Mouse (Mus musculus): ENCODE data around the gene Ptprg. TPM values are rescaled to one million over a fixed set of nuclear protein-coding genes. Genes with fewer than 3 reads are reported as not detected.
A peak's percentile ranks its signal among the peaks of the same experiment; 100 is the strongest.

Ptprg gene
- polyA plus RNA-seq, 1 experiment from 2014 or later: 26.5 TPM

- 37% methylated on average over 3 of the region's 3 CpGs for WGBS
- no peak overlapping the region for H3K27ac ChIP-seq (ENCODE audit: low read length)
- no peaks in the 10 kb centered on the region for H3K9me3 ChIP-seq (ENCODE audit: control insufficient read depth, low read length)
- H3K36me3 ChIP-seq (ENCODE audit: control insufficient read depth, insufficient read depth, low read length): no peaks in the 10 kb centered on the region
- no peak overlapping the region for H3K4me3 ChIP-seq (ENCODE audit: low read length)
- H3K9ac ChIP-seq (ENCODE audit: low read length): no peak overlapping the region
- H3K4me2 ChIP-seq (ENCODE audit: low read depth, low read length): no peak overlapping the region
- no peaks in the 10 kb centered on the region for H3K27me3 ChIP-seq (ENCODE audit: control insufficient read depth, insufficient read depth, low read depth, low read length)
- H3K4me1 ChIP-seq (replicated peaks; ENCODE audit: control insufficient read depth, insufficient read depth, low read length): 0 out of 2 replicates have a peak, but pooled peaks cover 3% of the 10 kb centered on the region
- ATAC-seq (ENCODE audit: low read depth): no peak
These were observed 626.8 kb downstream of the Ptprg start for GRCm38 (mm10) chr14:12180116-12180515.

- no peak overlapping the region for H3K4me3 ChIP-seq (ENCODE audit: low read length)
- no peak overlapping the region for H3K4me2 ChIP-seq (ENCODE audit: low read depth, low read length)
- 76% methylated on average over 4 of the region's 4 CpGs for WGBS
- H3K9me3 ChIP-seq (ENCODE audit: control insufficient read depth, low read length): no peaks in the 10 kb centered on the region
- H3K36me3 ChIP-seq (ENCODE audit: control insufficient read depth, insufficient read depth, low read length): no peaks in the 10 kb centered on the region
- H3K27ac ChIP-seq (ENCODE audit: low read length): no peak overlapping the region
- H3K27me3 ChIP-seq (ENCODE audit: control insufficient read depth, insufficient read depth, low read depth, low read length): no peaks in the 10 kb centered on the region
- peaks cover 22% of the 10 kb centered on the region for H3K4me1 ChIP-seq (replicated peaks; ENCODE audit: control insufficient read depth, insufficient read depth, low read length)
- no peak for ATAC-seq (ENCODE audit: low read depth)
- no peak overlapping the region for H3K9ac ChIP-seq (ENCODE audit: low read length)
These were observed 631.7 kb downstream of the Ptprg start for GRCm38 (mm10) chr14:12185040-12185439.

GRCm38 (mm10) chr14:12188352-12188751 lies 635.0 kb downstream of the Ptprg start:
- Histone ChIP-seq H3K4me2 (ENCODE audit: low read depth, low read length) (no peak overlapping the region), H3K4me3 (ENCODE audit: low read length) (no peak overlapping the region), H3K27ac (ENCODE audit: low read length) (peak overlapping the region; percentile 69; the same call in 1 of the 2 replicates), H3K9me3 (ENCODE audit: control insufficient read depth, low read length) (no peaks in the 10 kb centered on the region), H3K4me1 (replicated peaks; ENCODE audit: control insufficient read depth, insufficient read depth, low read length) (peaks cover 22% of the 10 kb centered on the region), H3K9ac (ENCODE audit: low read length) (no peak overlapping the region), H3K27me3 (ENCODE audit: control insufficient read depth, insufficient read depth, low read depth, low read length) (no peaks in the 10 kb centered on the region), H3K36me3 (ENCODE audit: control insufficient read depth, insufficient read depth, low read length) (no peaks in the 10 kb centered on the region)
- 41% methylated on average over 4 of the region's 4 CpGs for WGBS
- peak; percentile 56 for ATAC-seq (ENCODE audit: low read depth)

GRCm38 (mm10) chr14:12189266-12189665 lies 635.9 kb downstream of the Ptprg start:
- no peaks in the 10 kb centered on the region for H3K27me3 ChIP-seq (ENCODE audit: control insufficient read depth, insufficient read depth, low read depth, low read length)
- no peak overlapping the region for H3K9ac ChIP-seq (ENCODE audit: low read length)
- H3K36me3 ChIP-seq (ENCODE audit: control insufficient read depth, insufficient read depth, low read length): no peaks in the 10 kb centered on the region
- H3K4me2 ChIP-seq (ENCODE audit: low read depth, low read length): no peak overlapping the region
- no peak for ATAC-seq (ENCODE audit: low read depth)
- no peak overlapping the region for H3K27ac ChIP-seq (ENCODE audit: low read length)
- H3K9me3 ChIP-seq (ENCODE audit: control insufficient read depth, low read length): no peaks in the 10 kb centered on the region
- 86% methylated on average over 3 of the region's 3 CpGs for WGBS
- no peak overlapping the region for H3K4me3 ChIP-seq (ENCODE audit: low read length)
- peaks cover 18% of the 10 kb centered on the region for H3K4me1 ChIP-seq (replicated peaks; ENCODE audit: control insufficient read depth, insufficient read depth, low read length)

GRCm38 (mm10) chr14:12189717-12190600 lies 636.6 kb downstream of the Ptprg start:
- 63% methylated on average over 12 of the region's 12 CpGs for WGBS
- H3K4me2 ChIP-seq (ENCODE audit: low read depth, low read length): no peak overlapping the region
- no peak overlapping the region for H3K9ac ChIP-seq (ENCODE audit: low read length)
- H3K9me3 ChIP-seq (ENCODE audit: control insufficient read depth, low read length): no peaks in the 10 kb centered on the region
- ATAC-seq (ENCODE audit: low read depth): 0 out of 2 replicates have a peak, but pooled peaks have one; percentile 4
- no peak overlapping the region for H3K4me3 ChIP-seq (ENCODE audit: low read length)
- H3K4me1 ChIP-seq (replicated peaks; ENCODE audit: control insufficient read depth, insufficient read depth, low read length): peaks cover 18% of the 10 kb centered on the region
- no peaks in the 10 kb centered on the region for H3K36me3 ChIP-seq (ENCODE audit: control insufficient read depth, insufficient read depth, low read length)
- no peaks in the 10 kb centered on the region for H3K27me3 ChIP-seq (ENCODE audit: control insufficient read depth, insufficient read depth, low read depth, low read length)
- no peak overlapping the region for H3K27ac ChIP-seq (ENCODE audit: low read length)

GRCm38 (mm10) chr14:12191076-12191475 lies 637.7 kb downstream of the Ptprg start:
- Histone ChIP-seq H3K9me3 (ENCODE audit: control insufficient read depth, low read length) (no peaks in the 10 kb centered on the region), H3K27ac (ENCODE audit: low read length) (no peak overlapping the region), H3K27me3 (ENCODE audit: control insufficient read depth, insufficient read depth, low read depth, low read length) (no peaks in the 10 kb centered on the region), H3K4me2 (ENCODE audit: low read depth, low read length) (no peak overlapping the region), H3K4me1 (replicated peaks; ENCODE audit: control insufficient read depth, insufficient read depth, low read length) (peaks cover 18% of the 10 kb centered on the region), H3K36me3 (ENCODE audit: control insufficient read depth, insufficient read depth, low read length) (no peaks in the 10 kb centered on the region), H3K4me3 (ENCODE audit: low read length) (no peak overlapping the region), H3K9ac (ENCODE audit: low read length) (no peak overlapping the region)
- WGBS: 88% methylated on average over 6 of the region's 6 CpGs
- ATAC-seq (ENCODE audit: low read depth): no peak

GRCm38 (mm10) chr14:12198735-12199134 lies 645.4 kb downstream of the Ptprg start:
- WGBS: 26% methylated on average over 7 of the region's 7 CpGs
- Histone ChIP-seq H3K4me3 (ENCODE audit: low read length) (no peak overlapping the region), H3K4me2 (ENCODE audit: low read depth, low read length) (peak overlapping the region; percentile 27), H3K4me1 (replicated peaks; ENCODE audit: control insufficient read depth, insufficient read depth, low read length) (peaks cover 8% of the 10 kb centered on the region; the same call in 1 of the 2 replicates), H3K27me3 (ENCODE audit: control insufficient read depth, insufficient read depth, low read depth, low read length) (no peaks in the 10 kb centered on the region), H3K9me3 (ENCODE audit: control insufficient read depth, low read length) (no peaks in the 10 kb centered on the region), H3K9ac (ENCODE audit: low read length) (no peak overlapping the region), H3K36me3 (ENCODE audit: control insufficient read depth, insufficient read depth, low read length) (no peaks in the 10 kb centered on the region), H3K27ac (ENCODE audit: low read length) (no peak overlapping the region)
- ATAC-seq (ENCODE audit: low read depth): peak; percentile 87

- no peak overlapping the region for H3K4me2 ChIP-seq (ENCODE audit: low read depth, low read length)
- H3K9me3 ChIP-seq (ENCODE audit: control insufficient read depth, low read length): no peaks in the 10 kb centered on the region
- H3K27ac ChIP-seq (ENCODE audit: low read length): no peak overlapping the region
- H3K4me3 ChIP-seq (ENCODE audit: low read length): no peak overlapping the region
- H3K4me1 ChIP-seq (replicated peaks; ENCODE audit: control insufficient read depth, insufficient read depth, low read length): peaks cover 8% of the 10 kb centered on the region; the same call in 1 of the 2 replicates
- no peak for ATAC-seq (ENCODE audit: low read depth)
- H3K36me3 ChIP-seq (ENCODE audit: control insufficient read depth, insufficient read depth, low read length): no peaks in the 10 kb centered on the region
- no peak overlapping the region for H3K9ac ChIP-seq (ENCODE audit: low read length)
- WGBS: 66% methylated on average over 13 of the region's 13 CpGs
- H3K27me3 ChIP-seq (ENCODE audit: control insufficient read depth, insufficient read depth, low read depth, low read length): no peaks in the 10 kb centered on the region
These were observed 646.9 kb downstream of the Ptprg start for GRCm38 (mm10) chr14:12199956-12200950.

GRCm38 (mm10) chr14:12202214-12202613 lies 648.9 kb downstream of the Ptprg start:
- Histone ChIP-seq H3K4me3 (ENCODE audit: low read length) (no peak overlapping the region), H3K27ac (ENCODE audit: low read length) (no peak overlapping the region), H3K4me2 (ENCODE audit: low read depth, low read length) (no peak overlapping the region), H3K36me3 (ENCODE audit: control insufficient read depth, insufficient read depth, low read length) (no peaks in the 10 kb centered on the region), H3K9me3 (ENCODE audit: control insufficient read depth, low read length) (no peaks in the 10 kb centered on the region), H3K4me1 (replicated peaks; ENCODE audit: control insufficient read depth, insufficient read depth, low read length) (peaks cover 8% of the 10 kb centered on the region; the same call in 1 of the 2 replicates), H3K9ac (ENCODE audit: low read length) (no peak overlapping the region), H3K27me3 (ENCODE audit: control insufficient read depth, insufficient read depth, low read depth, low read length) (no peaks in the 10 kb centered on the region)
- WGBS: 86% methylated on average over 10 of the region's 10 CpGs
- no peak for ATAC-seq (ENCODE audit: low read depth)
